ENCODE assay signal across 18 mouse cellular contexts in the genomic region with DNA sequence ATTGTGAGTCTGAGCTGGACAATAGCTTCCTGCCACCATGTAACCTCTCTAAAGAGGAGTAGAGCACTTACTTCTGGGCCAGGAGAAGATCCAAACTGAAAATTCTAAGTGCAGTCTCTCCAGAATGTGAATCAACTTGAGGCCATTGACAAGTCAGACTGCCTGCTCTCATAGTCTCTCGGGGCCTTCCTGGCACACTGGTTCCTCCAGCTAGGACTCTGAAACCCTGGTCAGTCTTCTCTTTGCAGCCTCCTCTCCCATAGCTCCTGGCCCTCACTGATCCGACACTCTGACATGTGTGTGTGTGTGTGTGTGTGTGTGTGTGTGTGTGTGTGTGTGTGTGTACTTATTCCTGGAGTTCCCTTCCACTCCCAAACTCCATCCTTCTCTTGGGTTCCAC. TPM values are rescaled to one million over a fixed set of nuclear protein-coding genes. Genes with fewer than 3 reads are reported as not detected.
A peak's percentile ranks its signal among the peaks of the same experiment; 100 is the strongest.
DNase-seq lines count a peak whose midpoint lies in the region; TF ChIP-seq lines count a peak whose summit lies in the region.
"Had no signal": no experiment of that assay in that cellular context is flagged by ENCODE, and none has a peak within 500 bp of the region (broad histone marks: within the 10 kb centered on the region; RNA-seq: fewer than 3 reads in every experiment).

No protein-coding gene starts in this region.

- H3K36me3 ChIP-seq in macrophage (ENCODE audit: inconsistent target): no peaks in the 10 kb centered on the region
- H3K36me3 ChIP-seq: embryonic facial prominence, embryonic 13.5 days; forebrain, embryonic 10.5 days; hindbrain, embryonic 12.5 days had no signal

- WGBS in macrophage (ENCODE audit: missing documents): 100% methylated on average over 1 of the region's 2 CpGs

- no peak overlapping the region for H3K4me3 ChIP-seq in gastrocnemius, adult 2 months
- no peak overlapping the region for H3K4me3 ChIP-seq in macrophage (ENCODE audit: inconsistent target)
- H3K4me3 ChIP-seq: embryonic facial prominence, embryonic 13.5 days; forebrain, embryonic 10.5 days; hindbrain, embryonic 12.5 days had no signal

- DNase-seq in gastrocnemius, adult 2 months: peak; percentile 38
- no peak for DNase-seq in gastrocnemius, postnatal 10 days
- peak; percentile 48 for DNase-seq in 3T3-L1 (ENCODE audit: low read depth, low spot score)
- DNase-seq in adipocyte (ENCODE audit: low spot score): peak; percentile 42
- DNase-seq in frontal cortex, postnatal 36 days (ENCODE audit: low spot score in 2 of 2): no peak
- DNase-seq: adrenal gland, adult 2 months; adrenal gland, postnatal 36 days; cerebellum, adult 11-12 months; cerebellum, adult 9-10 months; cerebellum, postnatal 25 days; heart, postnatal 10 days; heart, postnatal 4 days; kidney, adult 11 months had no signal

- intact Hi-C loops in gastrocnemius, adult 2 months (cut with DNase I): no loop called here

- no peaks in the 10 kb centered on the region for H3K79me2 ChIP-seq in macrophage (ENCODE audit: inconsistent target)

- peak overlapping the region; percentile 63 for H3K27ac ChIP-seq in gastrocnemius, adult 2 months
- peak overlapping the region; percentile 97 for H3K27ac ChIP-seq in macrophage
- H3K27ac ChIP-seq: embryonic facial prominence, embryonic 13.5 days; forebrain, embryonic 10.5 days; hindbrain, embryonic 12.5 days; hindbrain, postnatal 0 days had no signal

- TF ChIP-seq CTCF in gastrocnemius, adult 2 months (IDR thresholded peaks at IDR 0.05): no peak

RNA-seq across cellular contexts. Expression of a gene that starts 59.7 kb away (rescaled TPM):
- 100 to 1,000 TPM; 512 to 578 TPM for total RNA-seq in gastrocnemius, adult 2 months (2021)
- 100 to 1,000 TPM; 882 to 915 TPM for total RNA-seq in gastrocnemius, postnatal 10 days (2021)
- total RNA-seq in macrophage (2018; cell fraction: chromatin; rRNA removed): 100 to 1,000 TPM in 1 of 26 experiments, 10 to 100 TPM in 25; 28.4 to 154 (median 62.4) TPM
- total RNA-seq in macrophage (2018; cell fraction: cytosol; rRNA removed): 100 to 1,000 TPM; 220 to 747 (median 375) TPM
- 100 to 1,000 TPM in 2 of 26 experiments, 10 to 100 TPM in 24; 47.9 to 154 (median 74.1) TPM for total RNA-seq in macrophage (2018; cell fraction: nucleus; rRNA removed)
- 365 to 739 TPM (median 719 TPM) in 3 replicates for polyA plus RNA-seq in macrophage (2018)

Comparison
In these comparisons a context has a peak if more than half of its experiments do, and no peak if none do; other contexts are left out.
1. DNase-seq: peak in gastrocnemius, adult 2 months (single experiment), 3T3-L1 (single experiment) and adipocyte (single experiment); none in gastrocnemius, postnatal 10 days (single experiment) and frontal cortex, postnatal 36 days (0 of 2).